Mouse (Mus musculus) heart, embryonic 15.5 days (tissue): ENCODE data around the gene Ccdc151. TPM values are rescaled to one million over a fixed set of nuclear protein-coding genes. Genes with fewer than 3 reads are reported as not detected.

Experiments used
- polyA plus RNA-seq: library from polyadenylated mRNA; unstranded; fragments of >200 nt; fragmentation: Nextera tagmentation; extraction: Ambion mirVana; gene quantifications from 2 replicates; pipeline ENCODE4 v1.2.1, GENCODE M21; 2015

Gene Ccdc151
- polyA plus RNA-seq, 1 experiment from 2014 or later: 0.35 TPM

Other genes starting within 250 kb of the Ccdc151 start
- 69.6 and 88.1 TPM in 2 replicates for gene Spc24, start 242.3 kb downstream of the Ccdc151 start, polyA plus RNA-seq
- gene Kank2, start 203.9 kb downstream of the Ccdc151 start, polyA plus RNA-seq: 20.0 and 26.3 TPM in 2 replicates
- 1.2 and 2.1 TPM in 2 replicates for gene Angptl8, start 167.1 kb downstream of the Ccdc151 start, polyA plus RNA-seq
- 38.3 and 54.7 TPM in 2 replicates for gene Dock6, start 150.0 kb downstream of the Ccdc151 start, polyA plus RNA-seq
- 9.7 and 15.6 TPM in 2 replicates for gene Rab3d, start 84.4 kb downstream of the Ccdc151 start, polyA plus RNA-seq
- gene Ccdc159, start 75.2 kb downstream of the Ccdc151 start, polyA plus RNA-seq: 2.7 and 3.5 TPM in 2 replicates
- gene Tmem205, start 75.1 kb downstream of the Ccdc151 start, polyA plus RNA-seq: 36.9 and 44.9 TPM in 2 replicates
- gene Plppr2, start 65.6 kb downstream of the Ccdc151 start, polyA plus RNA-seq: 3.2 and 5.7 TPM in 2 replicates
- 4.4 and 5.2 TPM in 2 replicates for gene Swsap1, start 46.9 kb downstream of the Ccdc151 start, polyA plus RNA-seq
- 2.9 and 4.7 TPM in 2 replicates for gene Epor, start 39.1 kb downstream of the Ccdc151 start, polyA plus RNA-seq
- gene Rgl3, start 13.2 kb downstream of the Ccdc151 start, polyA plus RNA-seq: 1.8 and 3.0 TPM in 2 replicates
- 60.3 and 83.6 TPM in 2 replicates for gene Prkcsh, start 172 bp upstream of the Ccdc151 start, polyA plus RNA-seq
- 0.14 and 1.0 TPM in 2 replicates for gene Elavl3, start 49.4 kb upstream of the Ccdc151 start, polyA plus RNA-seq
- gene Gm49318, start 68.6 kb upstream of the Ccdc151 start, polyA plus RNA-seq: not detected in 2 replicates
- 8.5 and 11.3 TPM in 2 replicates for gene Zfp653, start 68.7 kb upstream of the Ccdc151 start, polyA plus RNA-seq
- 55.0 and 62.4 TPM in 2 replicates for gene Ecsit, start 82.8 kb upstream of the Ccdc151 start, polyA plus RNA-seq
- 145 and 157 TPM in 2 replicates for gene Cnn1, start 96.6 kb upstream of the Ccdc151 start, polyA plus RNA-seq
- 96.9 and 115 TPM in 2 replicates for gene Elof1, start 114.5 kb upstream of the Ccdc151 start, polyA plus RNA-seq
- gene Acp5, start 133.1 kb upstream of the Ccdc151 start, polyA plus RNA-seq: 3.0 and 10.3 TPM in 2 replicates
- 48.6 and 49.2 TPM in 2 replicates for gene Pigyl, start 154.2 kb upstream of the Ccdc151 start, polyA plus RNA-seq
- 0.13 and 0.52 TPM in 2 replicates for gene Zfp872, start 185.5 kb upstream of the Ccdc151 start, polyA plus RNA-seq
- gene Zfp809, start 223.1 kb upstream of the Ccdc151 start, polyA plus RNA-seq: 17.8 and 22.1 TPM in 2 replicates